ENCODE assay signal across 23 mouse cellular contexts in the genomic region with DNA sequence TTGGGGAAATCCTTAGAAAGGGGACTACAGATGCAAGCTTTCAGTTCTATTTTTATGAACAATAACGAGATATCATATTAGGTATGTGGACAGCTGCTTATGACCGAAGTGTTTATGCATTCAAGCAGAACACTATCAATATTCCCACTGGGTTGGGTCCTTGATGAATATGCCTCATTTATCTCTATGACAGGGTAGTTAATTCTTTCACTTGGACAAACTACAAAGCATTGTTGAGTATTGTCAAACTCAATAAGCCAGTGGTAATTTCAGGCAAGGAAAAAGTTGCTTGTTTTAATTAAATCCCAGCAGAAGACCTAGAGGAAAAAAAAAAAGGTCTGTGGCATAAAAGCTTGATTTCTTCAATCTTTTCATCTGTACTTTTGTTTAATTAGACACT.
DNase-seq lines count a peak whose midpoint lies in the region; ATAC-seq lines count a peak whose summit lies in the region.
"Had no signal": no experiment of that assay in that cellular context is flagged by ENCODE, and none has a peak within 500 bp of the region (broad histone marks: within the 10 kb centered on the region; RNA-seq: fewer than 3 reads in every experiment).

No protein-coding gene starts in this region.

- no peak overlapping the region for H3K4me2 ChIP-seq in embryonic facial prominence, embryonic 14.5 days (ENCODE audit: low read depth, low read length)

- no peak; the same call in 1 of the 2 replicates for ATAC-seq in embryonic facial prominence, embryonic 14.5 days (ENCODE audit: low read depth)
- ATAC-seq: activated CD4-positive, CD25-positive, alpha-beta regulatory T cell, adult 4 months; CD4-positive, CD25-positive, alpha-beta regulatory T cell, adult 4 months; Patski had no signal

- no peaks in the 10 kb centered on the region for H3K4me1 ChIP-seq in embryonic facial prominence, embryonic 14.5 days (ENCODE audit: control insufficient read depth, insufficient read depth, low read length)
- H3K4me1 ChIP-seq in embryonic facial prominence, embryonic 10.5 days: no peaks in the 10 kb centered on the region
- H3K4me1 ChIP-seq in midbrain, embryonic 10.5 days: peaks cover 3% of the 10 kb centered on the region; the same call in 1 of the 2 replicates

- H3K9me3 ChIP-seq in embryonic facial prominence, embryonic 14.5 days (ENCODE audit: control insufficient read depth, low read length): no peaks in the 10 kb centered on the region
- H3K9me3 ChIP-seq in embryonic facial prominence, embryonic 10.5 days: no peaks in the 10 kb centered on the region
- H3K9me3 ChIP-seq in midbrain, embryonic 10.5 days (replicated peaks): no peaks in the 10 kb centered on the region
- H3K9me3 ChIP-seq: G1E had no signal

- DNase-seq in embryonic facial prominence, embryonic 14.5 days (ENCODE audit: low spot score): peak; percentile 15
- DNase-seq in embryonic facial prominence, embryonic 10.5 days (ENCODE audit: low spot score): no peak
- DNase-seq in Muller cell, postnatal 12 days (ENCODE audit: inconsistent ontology term): peak; percentile 44
- peak; percentile 69 for DNase-seq in retina, embryonic 14.5 days (ENCODE audit: low spot score)
- peak; percentile 59 for DNase-seq in retina, postnatal 1 day
- DNase-seq in cerebellum, postnatal 36 days: no peak
- no peak for DNase-seq in midbrain, embryonic 10.5 days (ENCODE audit: low spot score)
- DNase-seq in urinary bladder, postnatal 10 days (ENCODE audit: low spot score): no peak
- DNase-seq: adrenal gland, adult 2 months; adrenal gland, adult 8-10 months; adrenal gland, postnatal 10 days; adrenal gland, postnatal 14 days; adrenal gland, postnatal 25 days; adrenal gland, postnatal 36 days; B cell, adult 2 months; cerebellum, adult 11 months; cerebellum, adult 11-12 months; cerebellum, adult 18-20 months had no signal

- WGBS in embryonic facial prominence, embryonic 14.5 days: 77% methylated on average over 2 of the region's 2 CpGs
- WGBS in embryonic facial prominence, embryonic 10.5 days: 86% methylated on average over 2 of the region's 2 CpGs
- WGBS in midbrain, embryonic 10.5 days: 93% methylated on average over 2 of the region's 2 CpGs

- no peaks in the 10 kb centered on the region for H3K36me3 ChIP-seq in embryonic facial prominence, embryonic 14.5 days (ENCODE audit: control insufficient read depth, insufficient read depth, low read length)
- no peaks in the 10 kb centered on the region for H3K36me3 ChIP-seq in embryonic facial prominence, embryonic 10.5 days (replicated peaks)
- H3K36me3 ChIP-seq in midbrain, embryonic 10.5 days: no peaks in the 10 kb centered on the region
- H3K36me3 ChIP-seq: G1E had no signal

- no peak overlapping the region for H3K27ac ChIP-seq in embryonic facial prominence, embryonic 14.5 days (replicated peaks; ENCODE audit: low read depth, low read length)
- H3K27ac ChIP-seq in embryonic facial prominence, embryonic 10.5 days (replicated peaks): no peak overlapping the region
- H3K27ac ChIP-seq in midbrain, embryonic 10.5 days (replicated peaks): no peak overlapping the region

- H3K9ac ChIP-seq in embryonic facial prominence, embryonic 14.5 days (ENCODE audit: low read depth, low read length): no peak overlapping the region

- no peak overlapping the region for H3K4me3 ChIP-seq in embryonic facial prominence, embryonic 14.5 days (ENCODE audit: low read depth, low read length)
- H3K4me3 ChIP-seq in embryonic facial prominence, embryonic 10.5 days: no peak overlapping the region
- no peak overlapping the region for H3K4me3 ChIP-seq in midbrain, embryonic 10.5 days

- H3K27me3 ChIP-seq in embryonic facial prominence, embryonic 14.5 days (replicated peaks; ENCODE audit: control insufficient read depth, insufficient read depth, low read length): no peaks in the 10 kb centered on the region
- no peaks in the 10 kb centered on the region for H3K27me3 ChIP-seq in embryonic facial prominence, embryonic 10.5 days (replicated peaks; ENCODE audit: low read depth, poor library complexity, severe bottlenecking)
- H3K27me3 ChIP-seq in midbrain, embryonic 10.5 days (ENCODE audit: low read depth, poor library complexity, severe bottlenecking): no peaks in the 10 kb centered on the region
- H3K27me3 ChIP-seq: CH12.LX, Patski had no signal

Comparison
In these comparisons a context has a peak if more than half of its experiments do, and no peak if none do; other contexts are left out.
1. DNase-seq: peak in embryonic facial prominence, embryonic 14.5 days (single experiment), Muller cell, postnatal 12 days (single experiment), retina, embryonic 14.5 days (single experiment) and retina, postnatal 1 day (single experiment); none in embryonic facial prominence, embryonic 10.5 days (single experiment), cerebellum, postnatal 36 days (0 of 2), midbrain, embryonic 10.5 days (single experiment) and urinary bladder, postnatal 10 days (single experiment).